Mouse (Mus musculus) forebrain, postnatal 0 days (tissue): ENCODE measurements at regions not wholly inside any gene's neighbourhood (a gene's known extent, or its start where the extent isn't known, plus 50 kb on each side); places are given as distances from the start of the nearest gene placed in this dataset.

ENCODE experiments used
- ATAC-seq: fragments of 200-750 bp; cut with Nextera tagmentation; 2 replicates; pipeline ENCODE4 v1.8.0; 2017; ENCODE audit warnings: mild to moderate bottlenecking, moderate library complexity
- DNase-seq: peaks from one replicate; pipeline ENCODE4 v3.0.0-alpha.2; 2015
- H3K27ac ChIP-seq: fragments of 300-500 bp; sonication (generic); 2 replicates; pipeline ENCODE4 v1.5.1; 2014; ENCODE audit warnings: low read depth, mild to moderate bottlenecking, antibody characterized with exemption, low read length, moderate library complexity, mixed read lengths
- H3K27me3 ChIP-seq: fragments of 300-500 bp; sonication (generic); 2 replicates; pipeline ENCODE4 v1.6.1; 2014; ENCODE audit warnings: mild to moderate bottlenecking, low read length, mixed read lengths; ENCODE audit not compliant: insufficient read depth
- H3K36me3 ChIP-seq: fragments of 300-500 bp; sonication (generic); 2 replicates; pipeline ENCODE4 v1.6.1; 2014; ENCODE audit warnings: mild to moderate bottlenecking, moderate library complexity; ENCODE audit not compliant: insufficient read depth
- H3K4me1 ChIP-seq: fragments of 300-500 bp; sonication (generic); 2 replicates; pipeline ENCODE4 v1.6.1; 2014; ENCODE audit warnings: antibody characterized with exemption; ENCODE audit not compliant: insufficient read depth
- H3K4me2 ChIP-seq: fragments of 300-500 bp; sonication (generic); 2 replicates; pipeline ENCODE4 v1.6.1; 2014; ENCODE audit warnings: low read depth, mild to moderate bottlenecking, moderate library complexity
- H3K4me3 ChIP-seq: fragments of 300-500 bp; sonication (generic); 2 replicates; pipeline ENCODE4 v1.5.1; 2014; ENCODE audit warnings: low read depth, low read length, mixed read lengths
- H3K9ac ChIP-seq: fragments of 300-500 bp; sonication (generic); 2 replicates; pipeline ENCODE4 v1.6.1; 2014; ENCODE audit warnings: mild to moderate bottlenecking
- H3K9me3 ChIP-seq: fragments of 300-500 bp; sonication (generic); 2 replicates; pipeline ENCODE4 v1.6.1; 2016; ENCODE audit warnings: low read length
- CTCF ChIP-seq: sonication (generic); IDR thresholded peaks from 2 replicates; pipeline ENCODE4 v1.5.1; 2016; ENCODE audit warnings: antibody characterized with exemption, control low read depth, low read depth
- WGBS: fragments of 180-500 bp; shearing (Covaris S2); extraction: QIAGEN DNeasy Blood & Tissue Kit; methylation state at CpG from one replicate; pipeline ENCODE4 v1.1.7; 2014; 5-methylcytosine and 5-hydroxymethylcytosine counted together

- H3K4me1 ChIP-seq = no peaks in the 10 kb centered on the region
- no peak overlapping the region for H3K4me3 ChIP-seq
- H3K9ac ChIP-seq = no peak overlapping the region
- H3K4me2 ChIP-seq = no peak overlapping the region
- H3K27me3 ChIP-seq = no peaks in the 10 kb centered on the region
- WGBS = 80% methylated on average over 7 of the region's 7 CpGs
- no peaks in the 10 kb centered on the region for H3K36me3 ChIP-seq
- no peak for TF ChIP-seq CTCF
- DNase-seq (no peak), ATAC-seq (no peak)
- H3K27ac ChIP-seq = no peak overlapping the region
- H3K9me3 ChIP-seq = no peaks in the 10 kb centered on the region
Observed at GRCm38 (mm10) chr14:46258551-46258950, 120.7 kb upstream of the Gm15217 start.

GRCm38 (mm10) chr14:46260291-46260980 lies 118.8 kb upstream of the Gm15217 start:
- Histone ChIP-seq H3K9me3 (no peaks in the 10 kb centered on the region), H3K36me3 (no peaks in the 10 kb centered on the region), H3K27me3 (no peaks in the 10 kb centered on the region), H3K4me3 (no peak overlapping the region), H3K9ac (no peak overlapping the region), H3K4me2 (no peak overlapping the region), H3K27ac (no peak overlapping the region), H3K4me1 (no peaks in the 10 kb centered on the region)
- no peak for TF ChIP-seq CTCF
- DNase-seq (no peak), ATAC-seq (no peak)
- 73% methylated on average over 4 of the region's 4 CpGs for whole genome bisulfite sequencing

- H3K9ac ChIP-seq = no peak overlapping the region
- no peak for TF ChIP-seq CTCF
- no peaks in the 10 kb centered on the region for H3K4me1 ChIP-seq
- no peak overlapping the region for H3K27ac ChIP-seq
- H3K4me3 ChIP-seq = no peak overlapping the region
- 96% methylated on average over 10 of the region's 10 CpGs for WGBS
- no peak for DNase-seq
- no peaks in the 10 kb centered on the region for H3K27me3 ChIP-seq
- H3K36me3 ChIP-seq = no peaks in the 10 kb centered on the region
- no peaks in the 10 kb centered on the region for H3K9me3 ChIP-seq
- no peak for ATAC-seq
- no peak overlapping the region for H3K4me2 ChIP-seq
Observed at GRCm38 (mm10) chr14:46275455-46275854, 103.8 kb upstream of the Gm15217 start.

GRCm38 (mm10) chr14:46276926-46277831 lies 102.0 kb upstream of the Gm15217 start:
- 97% methylated on average over 6 of the region's 6 CpGs for WGBS
- no peaks in the 10 kb centered on the region for H3K36me3 ChIP-seq
- ATAC-seq (no peak), DNase-seq (no peak)
- H3K9me3 ChIP-seq = no peaks in the 10 kb centered on the region
- H3K4me3 ChIP-seq = no peak overlapping the region
- no peaks in the 10 kb centered on the region for H3K27me3 ChIP-seq
- no peak for TF ChIP-seq CTCF
- H3K27ac ChIP-seq = no peak overlapping the region
- H3K9ac ChIP-seq = no peak overlapping the region
- H3K4me1 ChIP-seq = no peaks in the 10 kb centered on the region
- H3K4me2 ChIP-seq = no peak overlapping the region

- Histone ChIP-seq H3K4me2 (no peak overlapping the region), H3K9me3 (no peaks in the 10 kb centered on the region), H3K36me3 (no peaks in the 10 kb centered on the region), H3K4me3 (no peak overlapping the region), H3K4me1 (no peaks in the 10 kb centered on the region), H3K27me3 (no peaks in the 10 kb centered on the region), H3K27ac (no peak overlapping the region), H3K9ac (no peak overlapping the region)
- ATAC-seq = no peak
- WGBS = 91% methylated on average over 9 of the region's 9 CpGs
- TF ChIP-seq CTCF = no peak
- no peak for DNase-seq
Observed at GRCm38 (mm10) chr14:46277832-46278611, 101.2 kb upstream of the Gm15217 start.

GRCm38 (mm10) chr14:46292398-46292797 lies 86.8 kb upstream of the Gm15217 start:
- no peaks in the 10 kb centered on the region for H3K9me3 ChIP-seq

GRCm38 (mm10) chr14:46296275-46296674 lies 82.9 kb upstream of the Gm15217 start:
- no peak overlapping the region for H3K4me2 ChIP-seq
- no peaks in the 10 kb centered on the region for H3K36me3 ChIP-seq
- ATAC-seq (no peak), DNase-seq (no peak)
- H3K9me3 ChIP-seq = no peaks in the 10 kb centered on the region
- H3K4me3 ChIP-seq = no peak overlapping the region
- H3K27ac ChIP-seq = no peak overlapping the region
- no peaks in the 10 kb centered on the region for H3K4me1 ChIP-seq
- H3K27me3 ChIP-seq = no peaks in the 10 kb centered on the region
- no peak overlapping the region for H3K9ac ChIP-seq
- TF ChIP-seq CTCF = no peak

More at GRCm38 (mm10) chr14:46292398-46292797, 86.8 kb upstream of the Gm15217 start:
- 64% methylated on average over 2 of the region's 2 CpGs for WGBS
- no peak for ATAC-seq
- DNase-seq = no peak
- no peaks in the 10 kb centered on the region for H3K4me1 ChIP-seq
- no peaks in the 10 kb centered on the region for H3K36me3 ChIP-seq
- no peak overlapping the region for H3K27ac ChIP-seq
- no peak overlapping the region for H3K4me3 ChIP-seq
- no peak overlapping the region for H3K4me2 ChIP-seq
- H3K27me3 ChIP-seq = no peaks in the 10 kb centered on the region
- no peak overlapping the region for H3K9ac ChIP-seq
- no peak for TF ChIP-seq CTCF
